13 mouse cellular contexts compared by ENCODE assay signal in the genomic region with DNA sequence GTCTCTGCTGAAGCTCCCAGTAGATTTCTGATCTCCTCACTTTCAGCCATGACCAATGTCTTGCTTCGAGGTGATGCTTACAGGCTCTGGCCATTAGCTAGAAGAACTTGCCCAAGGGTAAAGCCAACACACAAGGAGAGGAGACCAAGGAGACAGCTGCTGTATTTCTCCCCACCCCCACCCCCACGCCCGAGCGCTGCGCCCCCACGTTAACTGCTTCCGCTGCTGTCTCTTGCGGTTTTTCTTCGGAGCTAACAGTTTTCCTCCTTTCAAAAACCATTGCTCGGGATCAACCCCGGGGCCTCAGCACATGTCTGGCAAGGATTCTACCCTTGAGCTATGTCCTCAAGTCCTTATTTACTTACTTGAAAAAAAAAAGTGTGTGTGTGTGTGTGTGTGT.
"Had no signal": no experiment of that assay in that cellular context is flagged by ENCODE, and none has a peak within 500 bp of the region (broad histone marks: within the 10 kb centered on the region; RNA-seq: fewer than 3 reads in every experiment).

No protein-coding gene starts in this region.

- H3K36me3 ChIP-seq: limb, embryonic 13.5 days; midbrain, embryonic 12.5 days; neural tube, embryonic 15.5 days had no signal

- H3K4me1 ChIP-seq: limb, embryonic 13.5 days; midbrain, embryonic 12.5 days; neural tube, embryonic 15.5 days had no signal

- H3K4me2 ChIP-seq: midbrain, embryonic 12.5 days; neural tube, embryonic 15.5 days had no signal

- DNase-seq: kidney, adult 11 months; kidney, postnatal 10 days; left cerebral cortex, postnatal 4 days; lung, adult 2 months; lung, postnatal 10 days; lung, postnatal 4 days; right cerebral cortex, adult 18-20 months; right cerebral cortex, postnatal 25 days had no signal

- H3K9me3 ChIP-seq: limb, embryonic 13.5 days; midbrain, embryonic 12.5 days; neural tube, embryonic 15.5 days had no signal

- H3K27ac ChIP-seq: limb, embryonic 13.5 days; liver, embryonic 14.5 days; midbrain, embryonic 12.5 days; neural tube, embryonic 15.5 days; stomach, postnatal 0 days had no signal

- H3K4me3 ChIP-seq: limb, embryonic 13.5 days; midbrain, embryonic 12.5 days; neural tube, embryonic 15.5 days had no signal

- H3K9ac ChIP-seq: limb, embryonic 13.5 days; liver, embryonic 14.5 days; midbrain, embryonic 12.5 days; neural tube, embryonic 15.5 days had no signal

- H3K27me3 ChIP-seq: limb, embryonic 13.5 days; neural tube, embryonic 15.5 days had no signal
